Mouse (Mus musculus) forebrain, embryonic 10.5 days (tissue): ENCODE results near the gene Naxd. TPM values are rescaled to one million over a fixed set of nuclear protein-coding genes. Genes with fewer than 3 reads are reported as not detected.
A peak's percentile ranks its signal among the peaks of the same experiment; 100 is the strongest.

Source experiments
- DNase-seq: peaks from one replicate; pipeline ENCODE4 v3.0.0-alpha.2; 2017; ENCODE audit warnings: low spot score; ENCODE audit errors: extremely low spot score
- H3K27ac ChIP-seq: fragments of 300-500 bp; sonication (generic); 2 replicates; pipeline ENCODE4 v1.5.1; 2016; ENCODE audit warnings: mild to moderate bottlenecking
- H3K27me3 ChIP-seq: fragments of 300-500 bp; sonication (generic); 2 replicates; pipeline ENCODE4 v1.6.1; 2016; ENCODE audit warnings: mild to moderate bottlenecking; ENCODE audit not compliant: poor library complexity, severe bottlenecking
- H3K36me3 ChIP-seq: fragments of 300-500 bp; sonication (generic); replicated peaks from 2 replicates; pipeline ENCODE4 v1.6.1; 2016; ENCODE audit warnings: mild to moderate bottlenecking, moderate library complexity
- H3K4me1 ChIP-seq: fragments of 300-500 bp; sonication (generic); 2 replicates; pipeline ENCODE4 v1.6.1; 2016
- H3K4me3 ChIP-seq: fragments of 300-500 bp; sonication (generic); 2 replicates; pipeline ENCODE4 v1.5.1; 2016; ENCODE audit warnings: mild to moderate bottlenecking, moderate library complexity
- H3K9me3 ChIP-seq: fragments of 300-500 bp; sonication (generic); 2 replicates; pipeline ENCODE4 v1.6.1; 2016; ENCODE audit warnings: mild to moderate bottlenecking, moderate library complexity
- WGBS: fragments of 180-500 bp; shearing (Covaris S2); methylation state at CpG from one replicate; pipeline ENCODE4 v1.1.7; 2016; 5-methylcytosine and 5-hydroxymethylcytosine counted together
- polyA plus RNA-seq: library from polyadenylated mRNA; unstranded; fragments of >200 nt; fragmentation: Nextera tagmentation; extraction: Ambion mirVana; gene quantifications from 2 replicates; pipeline ENCODE4 v1.2.1, GENCODE M21; 2016

Naxd gene
- polyA plus RNA-seq, 1 experiment from 2014 or later, result 113 TPM

GRCm38 (mm10) chr8:11554799-11555719 is 57.8 kb downstream of the Naxd start, which contains the start of gene Ing1:
Ing1 (plus strand) TSS chr8:11555571.
- DNase-seq, result peak; percentile 97
- Histone ChIP-seq H3K9me3 (no peaks in the 10 kb centered on the region), H3K36me3 (peaks cover 1% of the 10 kb centered on the region; the same call in 1 of the 2 replicates), H3K27me3 (no peaks in the 10 kb centered on the region), H3K4me3 (peak within 1 kb of the TSS; percentile 90), H3K27ac (peak within 1 kb of the TSS; percentile 99), H3K4me1 (peaks cover 49% of the 10 kb centered on the region)
- under 1% methylated on average over 52 of the region's 52 CpGs for WGBS

GRCm38 (mm10) chr8:11555720-11556591 is 58.6 kb downstream of the Naxd start:
- H3K4me3 ChIP-seq, result peak overlapping the region; percentile 90
- peaks cover 45% of the 10 kb centered on the region for H3K4me1 ChIP-seq
- peaks cover 8% of the 10 kb centered on the region for H3K36me3 ChIP-seq
- no peaks in the 10 kb centered on the region for H3K27me3 ChIP-seq
- peak; percentile 100 for DNase-seq
- H3K27ac ChIP-seq, result peak overlapping the region; percentile 99
- under 1% methylated on average over 102 of the region's 103 CpGs for WGBS
- no peaks in the 10 kb centered on the region; the same call in 1 of the 2 replicates for H3K9me3 ChIP-seq

GRCm38 (mm10) chr8:11556691-11557423 is 59.6 kb downstream of the Naxd start:
- peak overlapping the region; percentile 99 for H3K27ac ChIP-seq
- WGBS, result under 1% methylated on average over 85 of the region's 85 CpGs
- H3K27me3 ChIP-seq, result no peaks in the 10 kb centered on the region
- H3K4me1 ChIP-seq, result peaks cover 42% of the 10 kb centered on the region
- peak; percentile 53 for DNase-seq
- H3K9me3 ChIP-seq, result peaks cover 4% of the 10 kb centered on the region; the same call in 1 of the 2 replicates
- H3K36me3 ChIP-seq, result peaks cover 17% of the 10 kb centered on the region
- peak overlapping the region; percentile 90 for H3K4me3 ChIP-seq

- peak overlapping the region; percentile 99 for H3K27ac ChIP-seq
- peaks cover 22% of the 10 kb centered on the region for H3K36me3 ChIP-seq
- peaks cover 4% of the 10 kb centered on the region; the same call in 1 of the 2 replicates for H3K9me3 ChIP-seq
- peaks cover 42% of the 10 kb centered on the region for H3K4me1 ChIP-seq
- DNase-seq, result no peak
- WGBS, result under 1% methylated on average over 32 of the region's 32 CpGs
- peak overlapping the region; percentile 90 for H3K4me3 ChIP-seq
- H3K27me3 ChIP-seq, result no peaks in the 10 kb centered on the region
These were observed 60.1 kb downstream of the Naxd start for GRCm38 (mm10) chr8:11557424-11557767.

GRCm38 (mm10) chr8:11557768-11558629 is 60.7 kb downstream of the Naxd start:
- Histone ChIP-seq H3K27ac (peak overlapping the region; percentile 99), H3K27me3 (no peaks in the 10 kb centered on the region), H3K4me3 (peak overlapping the region; percentile 90), H3K9me3 (peaks cover 4% of the 10 kb centered on the region; the same call in 1 of the 2 replicates), H3K4me1 (peaks cover 42% of the 10 kb centered on the region), H3K36me3 (peaks cover 26% of the 10 kb centered on the region)
- peak; percentile 99 for DNase-seq
- WGBS, result under 1% methylated on average over 67 of the region's 67 CpGs

- H3K9me3 ChIP-seq, result peaks cover 9% of the 10 kb centered on the region
- peak overlapping the region; percentile 90; the same call in 1 of the 2 replicates for H3K4me3 ChIP-seq
- H3K27ac ChIP-seq, result no peak overlapping the region
- WGBS, result 85% methylated on average over 3 of the region's 3 CpGs
- H3K27me3 ChIP-seq, result no peaks in the 10 kb centered on the region
- no peak for DNase-seq
- peaks cover 41% of the 10 kb centered on the region for H3K36me3 ChIP-seq
- peaks cover 30% of the 10 kb centered on the region for H3K4me1 ChIP-seq
These were observed 62.2 kb downstream of the Naxd start for GRCm38 (mm10) chr8:11559511-11559910.

GRCm38 (mm10) chr8:11560220-11560619 is 62.9 kb downstream of the Naxd start:
- WGBS, result 93% methylated on average over 9 of the region's 9 CpGs
- Histone ChIP-seq H3K9me3 (peaks cover 13% of the 10 kb centered on the region), H3K27me3 (no peaks in the 10 kb centered on the region), H3K4me1 (peaks cover 23% of the 10 kb centered on the region), H3K4me3 (no peak overlapping the region), H3K27ac (no peak overlapping the region), H3K36me3 (peaks cover 48% of the 10 kb centered on the region)
- DNase-seq, result no peak

GRCm38 (mm10) chr8:11564236-11564635 is 66.9 kb downstream of the Naxd start:
- Histone ChIP-seq H3K27ac (no peak overlapping the region), H3K4me1 (peaks cover 13% of the 10 kb centered on the region), H3K4me3 (no peak overlapping the region), H3K36me3 (peaks cover 88% of the 10 kb centered on the region), H3K27me3 (no peaks in the 10 kb centered on the region), H3K9me3 (peaks cover 13% of the 10 kb centered on the region)
- WGBS, result 93% methylated on average over 5 of the region's 5 CpGs
- no peak for DNase-seq

Other genes starting within 250 kb of the Naxd start
- 47.1 and 49.4 TPM in 2 replicates for gene Col4a2, start 184.7 kb upstream of the Naxd start, polyA plus RNA-seq
- 123 and 129 TPM in 2 replicates for gene Col4a1, start 184.7 kb upstream of the Naxd start, polyA plus RNA-seq
- gene Rab20, start 18.8 kb upstream of the Naxd start, polyA plus RNA-seq, result 1.4 and 1.7 TPM in 2 replicates
- gene Cars2, start 53.3 kb downstream of the Naxd start, polyA plus RNA-seq, result 17.8 and 19.4 TPM in 2 replicates
- 29.5 and 29.9 TPM in 2 replicates for gene Ing1, start 58.1 kb downstream of the Naxd start, polyA plus RNA-seq
- gene Ankrd10, start 138.3 kb downstream of the Naxd start, polyA plus RNA-seq, result 127 and 129 TPM in 2 replicates
- gene 1700016D06Rik, start 203.6 kb downstream of the Naxd start, polyA plus RNA-seq, result not detected in 2 replicates
- gene Arhgef7, start 230.2 kb downstream of the Naxd start, polyA plus RNA-seq, result 54.6 and 56.9 TPM in 2 replicates